ENCODE assay signal across 16 mouse cellular contexts in the genomic region with DNA sequence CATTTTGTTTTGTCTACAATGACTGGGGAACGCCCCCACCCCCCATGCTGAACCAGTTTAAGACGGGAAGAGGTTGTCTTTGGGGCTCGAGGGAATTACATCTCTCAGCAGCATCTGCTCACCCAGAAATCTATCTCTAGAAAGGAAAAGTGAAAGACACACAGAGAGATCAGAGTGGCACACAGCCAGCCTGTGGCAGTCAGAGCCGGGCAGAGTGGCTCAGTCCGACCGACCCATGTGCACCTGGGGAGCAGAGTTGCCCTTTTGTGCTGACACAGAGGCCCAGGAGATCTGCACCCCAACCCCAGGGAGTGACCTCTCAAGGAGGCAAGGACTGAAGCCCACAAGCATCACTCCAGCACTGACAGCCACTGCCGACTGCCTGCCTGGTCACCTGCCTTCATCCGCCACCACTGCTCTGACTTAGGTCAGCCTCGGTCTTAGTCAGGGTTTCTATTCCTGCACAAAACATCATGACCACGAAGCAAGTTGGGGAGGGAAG. TPM values are rescaled to one million over a fixed set of nuclear protein-coding genes. Genes with fewer than 3 reads are reported as not detected.
DNase-seq lines count a peak whose midpoint lies in the region; ATAC-seq lines count a peak whose summit lies in the region.
"Had no signal": no experiment of that assay in that cellular context is flagged by ENCODE, and none has a peak within 500 bp of the region (broad histone marks: within the 10 kb centered on the region; RNA-seq: fewer than 3 reads in every experiment).

No protein-coding gene starts in this region.

- peak overlapping the region; percentile 53 for H3K27ac ChIP-seq in liver, embryonic 13.5 days
- no peak overlapping the region; the same call in 1 of the 2 replicates for H3K27ac ChIP-seq in liver, embryonic 11.5 days (ENCODE audit: low read depth, low read length)
- peak overlapping the region; percentile 15; the same call in 1 of the 2 replicates for H3K27ac ChIP-seq in liver, embryonic 15.5 days (replicated peaks)
- H3K27ac ChIP-seq: heart, embryonic 13.5 days; hindbrain, embryonic 12.5 days; limb, embryonic 10.5 days; neural tube, embryonic 12.5 days had no signal

- H3K4me2 ChIP-seq in liver, embryonic 13.5 days: no peak overlapping the region
- no peak overlapping the region for H3K4me2 ChIP-seq in liver, embryonic 11.5 days
- no peak overlapping the region for H3K4me2 ChIP-seq in liver, embryonic 15.5 days
- H3K4me2 ChIP-seq: heart, embryonic 13.5 days; hindbrain, embryonic 12.5 days; lung, embryonic 14.5 days; midbrain, embryonic 11.5 days; neural tube, embryonic 12.5 days had no signal

- WGBS in liver, embryonic 13.5 days (ENCODE audit: insufficient replicate concordance): 56% methylated on average over 10 of the region's 10 CpGs
- 70% methylated on average over 10 of the region's 10 CpGs for WGBS in liver, embryonic 11.5 days
- 55% methylated on average over 10 of the region's 10 CpGs for WGBS in liver, embryonic 15.5 days (ENCODE audit: insufficient replicate concordance)

- H3K4me1 ChIP-seq in liver, embryonic 13.5 days (replicated peaks): peaks cover 100% of the 10 kb centered on the region
- peaks cover 74% of the 10 kb centered on the region for H3K4me1 ChIP-seq in liver, embryonic 11.5 days (replicated peaks; ENCODE audit: control insufficient read depth, insufficient read depth, low read length)
- peaks cover 98% of the 10 kb centered on the region for H3K4me1 ChIP-seq in liver, embryonic 15.5 days (replicated peaks)

- H3K27me3 ChIP-seq in liver, embryonic 13.5 days: no peaks in the 10 kb centered on the region
- H3K27me3 ChIP-seq in liver, embryonic 11.5 days (replicated peaks; ENCODE audit: control insufficient read depth, insufficient read depth, low read length): no peaks in the 10 kb centered on the region
- no peaks in the 10 kb centered on the region for H3K27me3 ChIP-seq in liver, embryonic 15.5 days
- H3K27me3 ChIP-seq in splenic B cell, adult 2 months (ENCODE audit: control insufficient read depth, insufficient read depth, low read length, poor library complexity, severe bottlenecking): no peaks in the 10 kb centered on the region
- H3K27me3 ChIP-seq: heart, embryonic 13.5 days; hindbrain, embryonic 12.5 days; neural tube, embryonic 12.5 days had no signal

- no peak for ATAC-seq in liver, embryonic 13.5 days (ENCODE audit: low read depth)
- ATAC-seq in liver, embryonic 11.5 days (replicated peaks; ENCODE audit: low FRiP score): no peak
- peak; percentile 66 for ATAC-seq in CD4-positive, CD25-positive, alpha-beta regulatory T cell, adult 4 months
- no peak for ATAC-seq in liver, embryonic 15.5 days (ENCODE audit: insufficient read depth)
- ATAC-seq: intestine, postnatal 0 days had no signal

- no peaks in the 10 kb centered on the region for H3K9me3 ChIP-seq in liver, embryonic 13.5 days (replicated peaks)
- H3K9me3 ChIP-seq in liver, embryonic 11.5 days (ENCODE audit: control insufficient read depth, low read length): no peaks in the 10 kb centered on the region
- no peaks in the 10 kb centered on the region for H3K9me3 ChIP-seq in liver, embryonic 15.5 days (replicated peaks)
- H3K9me3 ChIP-seq: heart, embryonic 13.5 days; hindbrain, embryonic 12.5 days; limb, embryonic 10.5 days; neural tube, embryonic 12.5 days had no signal

- no peaks in the 10 kb centered on the region for H3K36me3 ChIP-seq in liver, embryonic 13.5 days
- no peaks in the 10 kb centered on the region for H3K36me3 ChIP-seq in liver, embryonic 11.5 days (ENCODE audit: control insufficient read depth, insufficient read depth, low read length)
- no peaks in the 10 kb centered on the region for H3K36me3 ChIP-seq in liver, embryonic 15.5 days (replicated peaks)
- no peaks in the 10 kb centered on the region; the same call in 1 of the 2 replicates for H3K36me3 ChIP-seq in splenic B cell, adult 2 months (ENCODE audit: control insufficient read depth, insufficient read depth, low read length, poor library complexity, severe bottlenecking)
- H3K36me3 ChIP-seq: heart, embryonic 13.5 days; hindbrain, embryonic 12.5 days; limb, embryonic 10.5 days; neural tube, embryonic 12.5 days had no signal

- no peak for DNase-seq in liver, embryonic 13.5 days
- no peak for DNase-seq in liver, embryonic 11.5 days (ENCODE audit: low spot score)
- peak; percentile 68 for DNase-seq in splenic B cell, adult 2 months (ENCODE audit: low read depth, low spot score)
- no peak for DNase-seq in adipocyte (ENCODE audit: low spot score)
- DNase-seq in embryo, embryonic 11 days: no peak
- DNase-seq: adrenal gland, adult 8-10 months; gastrocnemius, postnatal 25 days; lung, embryonic 14.5 days had no signal

- H3K9ac ChIP-seq in liver, embryonic 13.5 days: 0 out of 2 replicates have a peak overlapping the region, but pooled peaks have one; percentile 3
- H3K9ac ChIP-seq in liver, embryonic 11.5 days (ENCODE audit: low read depth, low read length): no peak overlapping the region
- no peak overlapping the region for H3K9ac ChIP-seq in liver, embryonic 15.5 days
- H3K9ac ChIP-seq: heart, embryonic 13.5 days; hindbrain, embryonic 12.5 days; lung, embryonic 14.5 days; neural tube, embryonic 12.5 days had no signal

- no peak overlapping the region for H3K4me3 ChIP-seq in liver, embryonic 13.5 days (replicated peaks)
- H3K4me3 ChIP-seq in liver, embryonic 11.5 days (ENCODE audit: low read depth, low read length): no peak overlapping the region
- H3K4me3 ChIP-seq in liver, embryonic 15.5 days (replicated peaks): no peak overlapping the region
- H3K4me3 ChIP-seq: heart, embryonic 13.5 days; hindbrain, embryonic 12.5 days; limb, embryonic 10.5 days; neural tube, embryonic 12.5 days had no signal

RNA-seq across cellular contexts. Expression of gene Sema4d, which starts 50.9 kb away (rescaled TPM):
- polyA plus RNA-seq in liver, embryonic 13.5 days (2015; fragmentation: Nextera tagmentation; extraction: Ambion mirVana): 6.0 and 7.6 TPM in 2 replicates
- 18.6 and 21.7 TPM in 2 replicates for polyA plus RNA-seq in liver, embryonic 11.5 days (2014; fragmentation: Nextera tagmentation; extraction: Ambion mirVana)
- 100 to 1,000 TPM; 122 to 152 TPM for polyA plus RNA-seq in CD4-positive, CD25-positive, alpha-beta regulatory T cell, adult 4 months (2017; shearing (Covaris generic))
- polyA plus RNA-seq in liver, embryonic 15.5 days (2015; fragmentation: Nextera tagmentation; extraction: Ambion mirVana): 3.8 and 4.6 TPM in 2 replicates
